Mouse (Mus musculus): ENCODE data around the gene Rab2b.

DNA sequence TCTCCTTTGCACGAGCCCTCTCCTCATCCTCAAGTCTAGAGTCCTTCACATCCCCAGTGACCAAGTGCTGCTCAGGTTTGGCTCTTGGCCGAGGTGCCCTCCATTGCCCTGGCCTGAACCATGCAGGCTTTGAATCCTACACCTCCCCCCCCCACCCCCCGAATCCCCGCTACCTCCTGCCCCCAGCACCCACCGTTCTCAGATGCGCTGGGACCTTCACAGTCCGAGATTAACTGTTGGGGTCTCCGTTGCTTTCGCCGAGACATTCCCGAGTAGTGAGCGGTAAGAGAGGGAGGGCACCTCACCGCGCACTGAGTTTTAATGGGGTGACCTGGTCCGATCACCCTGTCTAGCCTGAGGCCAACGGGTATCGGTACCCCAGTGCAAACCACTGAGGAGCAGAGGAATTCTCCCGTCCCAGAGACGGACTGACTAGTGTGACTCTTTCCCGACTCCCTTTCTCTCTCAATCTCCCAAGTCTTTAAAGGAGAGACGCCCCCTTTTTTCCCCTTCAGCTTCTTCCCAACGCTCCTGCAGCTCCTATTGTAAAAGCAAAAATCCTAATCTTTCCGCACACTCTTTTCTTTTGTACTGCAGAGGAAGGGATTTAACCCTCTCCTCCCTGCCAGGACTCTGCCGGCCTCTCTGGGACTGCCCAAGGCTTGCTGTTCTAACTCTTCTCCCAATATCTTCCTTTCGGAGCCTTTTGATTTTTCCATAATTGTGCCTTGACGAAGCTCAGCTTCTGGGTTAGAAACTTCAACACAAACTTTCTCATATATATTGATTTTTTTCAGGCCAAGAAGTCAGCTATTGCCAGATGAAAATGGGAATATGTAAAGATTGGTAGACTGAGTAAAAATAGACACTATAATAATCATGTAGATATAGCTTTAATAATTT lies 48.8 kb upstream of the Rab2b start, which contains the start of gene Sall2:
- TF ChIP-seq CTCF (IDR thresholded peaks at IDR 0.05; ENCODE audit: extremely low read depth, insufficient read depth, insufficient read length, insufficient replicate concordance) (no peak), POLR2A (IDR thresholded peaks at IDR 0.05; ENCODE audit: low read depth, low read length) (no peak)

Data from spleen, adult 2 months (tissue).